Mouse (Mus musculus) B cell, adult 62 days (primary cell): ENCODE measurements around the gene Vmn2r42. TPM values are rescaled to one million over a fixed set of nuclear protein-coding genes. Genes with fewer than 3 reads are reported as not detected.

ENCODE experiments used
- total RNA-seq: library from RNA; stranded (reverse); gene quantifications from 4 replicates; pipeline ENCODE4 v1.2.4, GENCODE M21; 2023

Vmn2r42 gene
- not detected in 4 replicates for total RNA-seq

DNA sequence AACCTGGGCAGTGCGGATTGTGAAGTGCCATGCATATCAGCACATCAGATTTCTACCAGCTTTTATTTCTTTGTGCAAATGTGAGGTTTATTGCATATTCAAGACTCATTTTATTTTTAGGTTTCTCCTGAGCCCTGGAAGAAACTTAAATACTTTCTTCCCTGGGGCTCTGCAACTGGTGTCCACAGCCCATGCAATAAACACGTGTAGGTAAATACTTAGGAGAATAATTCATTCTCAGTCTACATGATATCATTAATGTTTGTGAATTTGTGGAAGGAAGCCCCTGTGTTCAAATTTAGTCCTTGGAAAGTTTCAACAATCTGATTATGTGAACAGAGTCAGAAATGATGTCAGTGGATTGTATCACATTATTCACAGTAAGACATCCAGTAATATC is at the start of gene Vmn2r42:
TSS of gene Vmn2r42 (minus strand) at position 101 of the 400 bp plus-strand sequence.

DNA sequence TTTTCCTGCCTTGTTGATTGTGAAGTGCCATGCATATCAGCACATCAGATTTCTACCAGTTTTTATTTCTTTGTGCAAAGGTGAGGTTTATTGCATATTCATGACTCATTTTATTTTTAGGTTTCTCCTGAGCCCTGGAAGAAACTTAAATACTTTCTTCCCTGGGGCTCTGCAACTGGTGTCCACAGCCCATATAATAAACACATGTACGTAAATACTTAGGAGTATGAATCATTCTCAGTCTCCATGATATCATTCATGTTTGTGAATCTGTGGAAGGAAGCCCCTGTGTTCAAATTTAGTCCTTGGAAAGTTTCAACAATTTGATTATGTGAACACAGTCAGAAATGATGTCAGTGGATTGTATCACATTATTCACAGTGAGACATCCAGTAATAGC is 38.6 kb downstream of the Vmn2r42 start, which contains the start of gene Vmn2r41:
TSS of gene Vmn2r41 (minus strand) at position 101 of the 400 bp plus-strand sequence.

Other genes starting within 250 kb of the Vmn2r42 start
- not detected in 4 replicates for gene Vmn2r41, start 38.7 kb downstream of the Vmn2r42 start, total RNA-seq
- gene Vmn2r43, start 60.3 kb upstream of the Vmn2r42 start, total RNA-seq, result not detected in 4 replicates
- gene Vmn2r44, start 183.0 kb upstream of the Vmn2r42 start, total RNA-seq, result not detected in 4 replicates